Mouse (Mus musculus): ENCODE data around the gene Kif26b.

Gene Kif26b

DNA sequence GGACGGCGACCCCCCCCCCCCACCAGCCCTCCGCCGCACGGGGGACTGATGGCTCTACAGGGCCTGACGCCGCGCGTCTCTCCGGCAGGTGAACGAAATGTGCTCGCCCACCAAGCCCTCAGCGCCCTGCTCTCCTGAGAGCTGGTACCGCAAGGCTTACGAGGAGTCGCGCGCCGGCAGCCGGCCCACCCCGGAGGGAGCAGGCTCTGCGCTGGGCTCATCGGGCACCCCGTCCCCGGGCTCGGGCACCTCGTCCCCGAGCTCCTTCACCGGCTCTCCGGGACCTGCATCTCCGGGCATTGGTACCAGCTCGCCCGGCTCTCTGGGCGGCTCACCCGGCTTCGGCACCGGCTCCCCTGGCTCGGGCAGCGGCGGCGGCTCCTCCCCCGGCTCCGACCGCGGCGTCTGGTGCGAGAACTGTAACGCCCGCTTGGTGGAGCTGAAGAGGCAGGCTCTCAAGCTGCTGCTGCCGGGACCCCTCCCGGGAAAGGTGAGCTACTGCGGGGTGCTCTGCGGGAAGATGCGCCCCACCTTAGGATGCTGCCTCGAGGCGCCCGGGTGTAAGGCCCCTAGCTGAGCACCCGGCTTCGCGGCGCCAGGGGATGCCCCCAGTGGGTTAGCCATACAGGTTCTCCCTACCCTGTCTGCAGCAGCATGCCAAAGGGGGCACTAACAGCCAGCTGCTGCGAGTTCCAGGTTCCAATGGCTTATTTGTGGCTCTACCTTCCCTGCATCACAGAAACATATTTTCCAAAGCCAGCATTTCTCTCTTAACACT lies 1.6 kb downstream of the Kif26b start:
- in situ Hi-C loops (cut with MboI): loop anchor here (25.0 kb wide), 1 partner anchor 607 kb away; no protein-coding TSS in a partner anchor

DNA sequence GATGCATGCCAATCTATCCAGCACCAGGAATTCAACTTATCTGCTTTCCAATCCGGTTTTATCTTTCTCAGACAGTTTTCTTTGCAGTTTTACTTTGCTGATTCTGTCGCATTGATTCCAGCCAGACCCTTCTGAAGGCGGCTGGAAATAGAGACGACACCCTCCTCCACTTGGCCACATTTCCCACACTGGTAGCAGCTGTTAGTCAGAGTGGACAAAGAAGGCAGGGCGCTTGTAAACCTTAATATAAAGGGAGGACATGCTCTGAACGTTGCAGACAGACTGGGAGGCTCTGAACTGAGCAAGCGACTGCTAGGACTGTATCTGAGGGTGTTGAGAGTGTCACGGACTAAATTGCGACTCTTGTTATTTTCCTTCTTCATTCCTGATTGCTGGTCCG lies 11.3 kb downstream of the Kif26b start:
- in situ Hi-C loops (cut with MboI): loop anchor here (25.0 kb wide), 1 partner anchor 597 kb away; no protein-coding TSS in a partner anchor

DNA sequence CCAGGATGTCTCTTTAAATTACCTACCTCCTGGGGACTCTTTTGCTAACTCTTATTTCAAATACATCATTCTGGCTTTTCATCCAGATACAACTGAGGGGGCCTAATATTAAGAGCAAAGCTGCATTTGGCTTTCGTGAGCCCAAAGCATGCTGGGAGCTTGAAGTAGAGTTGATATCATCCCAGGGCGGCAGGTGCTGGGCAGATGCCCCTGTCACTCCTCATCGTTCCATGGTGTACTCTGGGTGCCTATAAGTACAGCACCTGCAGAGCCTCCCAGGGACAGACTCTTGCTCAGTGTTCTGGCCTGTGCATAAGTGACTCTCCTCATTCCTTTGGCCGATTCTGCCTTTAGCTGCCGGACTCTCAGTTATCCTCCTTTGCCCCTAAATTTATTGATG lies 13.5 kb downstream of the Kif26b start:
- in situ Hi-C loops (cut with MboI): loop anchor here (25.0 kb wide), 1 partner anchor 595 kb away; no protein-coding TSS in a partner anchor

DNA sequence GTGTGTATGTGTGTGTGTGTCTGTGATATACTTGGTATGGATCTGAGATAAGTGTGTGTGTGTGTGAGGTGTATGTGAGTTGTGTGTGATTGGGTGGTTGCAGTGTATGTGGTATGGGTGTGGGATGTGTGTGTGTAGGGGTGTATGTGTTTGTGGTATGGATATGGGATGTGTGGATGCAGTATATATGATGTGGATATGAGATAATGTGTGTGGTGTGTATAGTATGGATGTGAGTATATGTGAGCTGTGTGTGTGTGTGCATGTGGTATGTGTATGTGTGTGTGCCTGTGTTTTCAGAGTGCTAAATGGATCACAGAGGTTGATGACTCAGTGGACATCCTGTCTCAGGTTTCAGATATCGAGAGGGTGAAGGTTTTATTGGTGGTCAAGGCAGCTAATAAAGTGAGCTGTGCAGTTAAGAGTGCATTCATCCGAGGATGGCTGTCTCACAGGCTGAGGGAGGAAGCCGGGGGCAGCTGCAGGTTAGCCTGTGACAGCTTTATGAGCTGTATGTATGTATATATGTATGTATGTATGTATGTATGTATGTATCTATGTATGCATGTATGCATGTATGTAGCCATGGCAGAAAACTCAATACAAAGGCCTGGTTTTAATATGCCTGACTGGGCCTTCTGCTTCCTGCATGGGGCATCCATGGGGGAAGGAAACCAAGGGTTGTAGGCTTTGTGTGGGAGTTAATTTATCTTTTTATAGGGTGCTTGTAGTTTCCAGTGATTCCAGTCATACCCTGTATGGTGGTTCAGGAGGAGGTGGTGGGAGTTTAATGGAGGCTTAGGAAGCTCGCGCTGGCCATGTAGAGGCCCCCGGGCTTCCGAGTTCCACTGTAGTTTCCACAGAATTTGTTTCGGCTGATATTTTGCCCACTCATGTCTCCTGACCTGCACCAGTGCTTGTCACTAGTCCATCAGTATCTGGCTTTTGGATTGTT lies 14.3 kb downstream of the Kif26b start:
- in situ Hi-C loops (cut with MboI): loop anchor here (25.0 kb wide), 1 partner anchor 594 kb away; no protein-coding TSS in a partner anchor

DNA sequence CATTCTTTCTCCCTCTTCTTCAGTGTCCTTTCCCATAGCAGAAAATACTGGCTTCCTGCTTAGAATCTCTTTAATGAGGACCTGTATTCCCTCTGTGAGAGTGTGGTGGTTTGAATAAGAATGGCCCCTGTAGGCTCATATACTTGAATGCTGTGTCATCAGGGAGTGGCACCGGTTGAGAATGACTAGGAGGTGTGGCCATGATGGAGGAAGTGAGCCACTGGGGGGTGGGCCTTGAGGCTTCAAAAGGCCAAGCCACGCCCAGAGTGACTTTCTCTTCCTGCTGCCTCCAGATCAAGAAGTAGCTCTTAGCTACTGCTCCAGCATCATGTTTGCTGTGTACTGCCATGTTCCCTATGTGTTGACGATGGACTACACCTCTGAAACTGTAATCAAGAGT lies 15.7 kb downstream of the Kif26b start:
- in situ Hi-C loops (cut with MboI): loop anchor here (25.0 kb wide), 1 partner anchor 593 kb away; no protein-coding TSS in a partner anchor

DNA sequence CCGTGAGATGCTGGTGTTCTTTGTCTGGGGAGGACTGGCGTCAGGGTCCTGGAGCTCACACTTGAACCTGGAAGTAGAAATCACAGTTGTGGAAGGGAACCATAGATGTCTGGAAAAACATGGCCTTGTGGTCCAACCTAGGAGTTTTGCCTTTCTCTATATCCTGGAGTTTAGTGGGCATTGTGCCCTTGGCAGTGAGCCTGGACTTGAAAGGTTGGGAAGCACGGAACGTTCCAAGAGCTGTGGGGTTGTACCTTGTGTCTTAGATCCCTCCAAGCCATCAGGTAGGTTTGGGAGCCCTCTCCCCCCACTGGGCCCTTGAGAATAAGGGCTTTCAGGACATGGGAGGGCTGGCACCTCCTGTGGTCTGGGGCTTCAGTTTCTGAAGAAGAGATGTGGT lies 20.7 kb downstream of the Kif26b start:
- in situ Hi-C loops (cut with MboI): loop anchor here (25.0 kb wide), 1 partner anchor 588 kb away; no protein-coding TSS in a partner anchor

- in situ Hi-C loops (cut with MboI): no loop called here
Observed at GRCm38 (mm10) chr1:178550477-178551047, 21.6 kb downstream of the Kif26b start.

DNA sequence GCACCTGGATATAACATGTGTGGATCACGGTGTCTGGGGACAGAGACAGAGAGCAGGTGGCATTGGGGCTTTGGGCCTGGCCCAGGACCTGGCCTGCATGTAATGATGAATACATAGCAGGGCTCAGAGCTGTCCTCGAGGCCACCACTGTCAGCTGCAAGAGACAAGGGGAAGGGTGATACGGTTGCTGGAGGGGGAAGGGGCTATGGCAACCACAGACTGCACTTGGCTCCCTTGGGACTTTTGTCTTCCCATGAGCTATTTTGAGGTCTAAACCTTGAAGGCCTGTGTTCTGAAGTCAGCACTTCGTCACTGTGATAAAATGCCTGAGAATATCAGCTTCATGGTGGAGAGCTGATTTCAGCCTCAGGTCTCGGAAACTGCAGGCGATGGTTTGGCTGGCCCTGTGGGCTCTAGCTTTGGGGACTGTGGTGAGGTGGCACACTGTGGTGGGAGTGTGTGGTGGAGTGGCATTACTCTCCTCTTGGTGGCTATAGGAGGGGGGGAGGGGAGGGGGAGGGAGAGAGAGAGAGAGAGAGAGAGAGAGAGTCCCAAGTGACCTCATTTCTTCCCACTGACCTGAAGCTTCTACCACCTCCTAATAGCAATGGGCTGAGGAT lies 23.5 kb downstream of the Kif26b start:
- in situ Hi-C loops (cut with MboI): no loop called here

- in situ Hi-C loops (cut with MboI): no loop called here
Observed at GRCm38 (mm10) chr1:178552898-178553284, 24.0 kb downstream of the Kif26b start.

GRCm38 (mm10) chr1:178556226-178556625 lies 27.3 kb downstream of the Kif26b start:
- in situ Hi-C loops (cut with MboI): no loop called here

DNA sequence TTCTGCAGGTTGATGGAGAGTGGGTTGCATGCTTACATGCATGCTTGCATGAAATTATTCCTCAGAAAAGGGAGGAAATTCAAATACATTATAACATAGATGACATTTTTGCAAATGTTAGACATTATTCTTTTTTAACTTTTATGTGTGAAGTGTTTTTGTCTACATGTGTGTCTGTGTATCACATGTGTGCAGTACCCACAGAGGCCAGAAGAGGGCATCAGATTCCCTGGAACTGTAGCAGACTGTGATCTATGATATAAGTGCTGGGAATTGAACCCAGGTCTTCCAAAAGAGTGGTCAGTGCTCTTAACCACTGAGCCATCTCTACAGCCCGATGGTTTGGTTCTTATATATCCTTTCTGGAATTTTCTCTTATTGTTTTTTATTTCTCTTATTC lies 31.1 kb downstream of the Kif26b start:
- in situ Hi-C loops (cut with MboI): no loop called here

DNA sequence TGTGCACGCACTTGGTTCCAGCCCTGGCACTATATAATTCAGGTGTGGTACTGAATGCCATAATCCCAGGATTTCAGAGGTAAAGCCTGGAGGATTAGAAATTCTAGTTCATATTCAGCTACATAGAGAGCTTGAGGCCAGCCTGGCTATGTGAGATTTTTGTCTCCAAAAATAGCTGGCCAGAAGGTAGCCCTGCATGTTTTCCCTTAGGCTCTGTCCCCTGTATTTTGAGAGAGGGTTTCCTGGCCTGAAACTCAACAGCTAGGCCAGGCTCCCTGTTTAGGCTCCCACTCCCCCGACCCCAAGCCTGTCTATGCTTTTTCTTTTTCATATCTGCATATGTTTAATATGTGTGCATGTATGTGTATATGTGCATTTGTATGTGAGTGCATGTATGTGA lies 34.9 kb downstream of the Kif26b start:
- in situ Hi-C loops (cut with MboI): no loop called here

GRCm38 (mm10) chr1:178564800-178565199 lies 35.9 kb downstream of the Kif26b start:
- in situ Hi-C loops (cut with MboI): no loop called here

DNA sequence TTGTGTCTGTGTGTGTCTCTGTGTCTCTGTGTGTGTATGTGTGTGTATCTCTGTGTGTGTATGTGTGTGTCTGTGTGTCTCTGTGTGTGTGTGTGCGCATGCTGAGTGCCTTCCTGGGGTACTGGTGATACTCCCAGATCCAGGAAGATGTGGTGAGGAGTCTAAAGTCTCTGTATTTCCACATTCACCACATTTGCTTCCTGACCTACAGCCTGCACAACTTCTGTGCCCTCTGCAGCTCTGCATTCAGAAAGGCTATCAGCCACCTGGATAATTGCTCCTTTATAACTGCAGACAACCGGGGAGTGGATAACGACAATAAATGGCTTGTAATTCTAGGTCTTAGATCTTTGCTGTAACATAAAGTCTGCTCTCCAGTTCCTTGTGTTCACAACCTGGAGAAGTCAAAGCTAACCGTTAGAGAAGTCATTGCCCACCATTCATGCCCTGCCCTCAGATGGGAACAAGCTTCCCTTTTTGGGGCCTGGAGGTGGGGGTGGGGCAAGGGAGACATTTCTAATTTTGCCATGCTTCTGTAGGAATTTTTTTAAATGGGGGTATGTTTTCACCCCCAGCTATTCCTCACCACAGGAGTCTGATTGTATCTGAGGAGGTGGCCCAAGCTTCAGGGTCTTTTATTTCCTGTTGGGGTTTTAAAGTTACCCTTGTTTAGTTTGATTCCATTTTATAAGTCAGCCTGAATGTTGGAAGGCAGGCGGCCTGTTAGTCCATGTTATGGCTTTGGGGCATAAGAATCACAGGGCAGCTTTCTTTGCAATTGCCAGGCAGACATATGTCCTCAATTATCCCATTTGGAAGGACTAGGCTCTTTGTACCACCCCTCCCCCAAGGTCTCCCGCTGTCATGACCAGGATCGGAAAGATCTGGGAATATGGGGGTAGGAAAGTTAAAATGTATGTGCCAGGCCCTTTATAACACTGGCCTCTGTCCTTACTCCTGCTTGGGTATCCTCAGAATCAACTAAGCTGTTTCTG lies 39.9 kb downstream of the Kif26b start:
- in situ Hi-C loops (cut with MboI): no loop called here

- in situ Hi-C loops (cut with MboI): no loop called here
Observed at GRCm38 (mm10) chr1:178571009-178571408, 42.1 kb downstream of the Kif26b start.

DNA sequence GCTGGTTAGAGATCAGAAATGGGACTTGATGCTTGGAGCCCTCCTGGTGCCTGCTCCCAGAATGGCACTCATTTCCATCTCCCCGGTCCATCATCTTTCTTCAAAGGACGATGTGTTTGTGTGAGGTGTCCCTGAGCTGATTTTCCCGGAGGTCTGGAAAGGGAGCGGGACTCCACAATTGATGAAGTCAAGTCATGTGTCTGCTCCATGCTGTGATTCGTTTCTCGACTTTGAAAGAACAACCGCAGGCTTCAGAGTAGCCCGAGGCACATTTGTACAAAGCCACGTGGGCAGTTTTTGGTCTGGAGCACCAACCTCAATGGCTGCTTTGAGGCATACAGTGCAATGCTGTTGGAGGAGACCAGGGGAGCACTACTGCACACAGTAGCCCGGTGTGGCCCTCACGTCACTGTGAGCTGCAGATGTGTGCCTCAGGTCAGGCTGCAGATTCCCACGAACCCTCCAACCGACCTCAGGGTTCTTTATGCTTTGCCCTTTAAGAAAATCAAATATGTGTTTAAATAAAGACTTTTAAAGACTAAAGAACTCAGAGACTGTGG lies 43.0 kb downstream of the Kif26b start:
- in situ Hi-C loops (cut with MboI): no loop called here

DNA sequence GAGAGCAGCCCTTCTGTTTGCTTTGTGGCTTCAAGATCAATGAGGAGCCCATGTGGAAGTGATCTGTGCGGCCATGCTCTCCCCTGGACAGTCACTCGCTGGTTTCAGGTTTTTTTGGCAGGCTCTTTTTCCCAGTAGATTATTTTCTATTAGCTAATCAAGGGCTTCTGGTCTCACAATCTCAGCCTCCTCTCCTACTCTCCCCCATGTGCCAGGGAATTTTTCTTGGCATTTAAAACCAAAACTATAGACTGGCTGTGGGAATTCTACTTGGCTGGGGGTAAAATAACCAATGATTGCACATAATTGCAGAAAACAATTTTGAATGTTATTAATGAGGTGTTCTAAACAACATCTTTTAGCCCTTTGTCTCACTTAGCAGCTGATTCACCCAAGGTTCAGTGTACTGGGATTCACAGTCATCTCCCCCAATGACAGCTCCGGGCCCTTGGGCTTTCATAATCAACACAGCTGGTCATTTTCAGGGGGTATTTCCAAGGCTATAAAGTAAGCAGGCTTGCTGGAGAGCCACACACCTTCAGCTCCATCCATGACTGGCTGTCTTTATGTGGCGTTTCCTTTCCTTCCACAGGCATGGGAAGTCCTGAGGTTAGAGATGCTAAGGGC lies 44.6 kb downstream of the Kif26b start:
- in situ Hi-C loops (cut with MboI): no loop called here

- in situ Hi-C loops (cut with MboI): no loop called here
Observed at GRCm38 (mm10) chr1:178575706-178576105, 46.8 kb downstream of the Kif26b start.

GRCm38 (mm10) chr1:178576926-178577325 lies 48.0 kb downstream of the Kif26b start:
- in situ Hi-C loops (cut with MboI): no loop called here
